Mouse (Mus musculus): Measurements from ENCODE around the gene Gm49388. TPM values are rescaled to one million over a fixed set of nuclear protein-coding genes. Genes with fewer than 3 reads are reported as not detected.

Gm49388 gene
- polyA plus RNA-seq, 1 experiment = 1.4 TPM

GRCm38 (mm10) chr7:127849973-127850875 lies 64.8 kb downstream of the Gm49388 start:
- H3K79me3 ChIP-seq (ENCODE audit: low read depth) = no peaks in the 10 kb centered on the region
- no peak overlapping the region for H3K4me3 ChIP-seq (ENCODE audit: insufficient read depth, poor library complexity, severe bottlenecking)
- peak overlapping the region; percentile 10 for H3ac ChIP-seq (ENCODE audit: control insufficient read depth, insufficient read length, low read depth)
- TF ChIP-seq USF1 (IDR thresholded peaks at IDR 0.05; ENCODE audit: low read depth) = peak; percentile 37
- TF ChIP-seq MYOD1 (IDR thresholded peaks at IDR 0.05; ENCODE audit: control insufficient read depth, insufficient read length, low read depth) = peak; percentile 32
- TF ChIP-seq MAX (IDR thresholded peaks at IDR 0.05) = no peak
- no peaks in the 10 kb centered on the region for H3K79me2 ChIP-seq (ENCODE audit: control insufficient read depth, insufficient read depth)
- H3K27me3 ChIP-seq (ENCODE audit: control insufficient read depth, insufficient read depth, insufficient read length) = no peaks in the 10 kb centered on the region
- H3K36me3 ChIP-seq (ENCODE audit: control insufficient read depth, insufficient read depth) = peaks cover 19% of the 10 kb centered on the region

DNA sequence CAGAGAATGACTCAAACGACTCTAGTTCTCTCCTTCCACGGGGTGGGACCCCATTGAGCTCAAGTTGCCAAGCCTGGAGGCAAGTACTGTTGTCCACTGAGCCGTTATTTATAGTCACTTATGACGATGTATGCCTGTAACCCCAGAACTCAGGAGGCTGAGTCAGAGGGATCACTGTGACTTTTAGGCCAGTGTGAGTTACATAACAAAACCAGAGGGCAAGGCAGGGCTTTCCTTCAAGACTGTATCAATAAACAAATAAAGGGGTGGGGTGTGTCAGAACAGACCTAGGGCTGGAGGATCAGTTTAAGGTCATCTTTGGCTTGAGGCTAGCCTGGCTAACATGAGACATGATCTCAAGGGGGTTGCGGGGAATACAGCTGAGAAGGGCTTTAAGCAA lies 65.5 kb downstream of the Gm49388 start:
- Histone ChIP-seq H3ac (ENCODE audit: control insufficient read depth, insufficient read length, low read depth) (no peak overlapping the region), H3K79me3 (ENCODE audit: low read depth) (no peaks in the 10 kb centered on the region), H3K4me3 (ENCODE audit: insufficient read depth, poor library complexity, severe bottlenecking) (no peak overlapping the region), H3K79me2 (ENCODE audit: control insufficient read depth, insufficient read depth) (no peaks in the 10 kb centered on the region), H3K36me3 (ENCODE audit: control insufficient read depth, insufficient read depth) (peaks cover 13% of the 10 kb centered on the region), H3K27me3 (ENCODE audit: control insufficient read depth, insufficient read depth, insufficient read length) (no peaks in the 10 kb centered on the region)
- no peak for TF ChIP-seq USF1 (IDR thresholded peaks at IDR 0.05; ENCODE audit: low read depth)
- TF ChIP-seq MAX (IDR thresholded peaks at IDR 0.05) = no peak
- peak; percentile 41 for TF ChIP-seq CEBPB (IDR thresholded peaks at IDR 0.05; ENCODE audit: low read depth)

Other genes with a start within 250 kb of the Gm49388 start
- not detected for gene Tmem265, start 224.2 kb upstream of the Gm49388 start, polyA plus RNA-seq (2012; fragmentation: generic; extraction: Trizol)
- gene Phkg2, start 212.3 kb upstream of the Gm49388 start, polyA plus RNA-seq (2012; fragmentation: generic; extraction: Trizol) = 21.1 TPM
- 4.2 TPM for gene Ccdc189, start 197.0 kb upstream of the Gm49388 start, polyA plus RNA-seq (2012; fragmentation: generic; extraction: Trizol)
- gene Rnf40, start 196.8 kb upstream of the Gm49388 start, polyA plus RNA-seq (2012; fragmentation: generic; extraction: Trizol) = 29.7 TPM
- 5.2 TPM for gene Zfp629, start 169.8 kb upstream of the Gm49388 start, polyA plus RNA-seq (2012; fragmentation: generic; extraction: Trizol)
- gene Bcl7c, start 76.7 kb upstream of the Gm49388 start, polyA plus RNA-seq (2012; fragmentation: generic; extraction: Trizol) = 132 TPM
- 9.2 TPM for gene Ctf1, start 72.9 kb upstream of the Gm49388 start, polyA plus RNA-seq (2012; fragmentation: generic; extraction: Trizol)
- 0.13 TPM for gene Ctf2, start 53.4 kb upstream of the Gm49388 start, polyA plus RNA-seq (2012; fragmentation: generic; extraction: Trizol)
- 26.9 TPM for gene Fbxl19, start 41.1 kb upstream of the Gm49388 start, polyA plus RNA-seq (2012; fragmentation: generic; extraction: Trizol)
- 15.0 TPM for gene Orai3, start 15.8 kb upstream of the Gm49388 start, polyA plus RNA-seq (2012; fragmentation: generic; extraction: Trizol)
- 20.9 TPM for gene Setd1a, start 8.9 kb upstream of the Gm49388 start, polyA plus RNA-seq (2012; fragmentation: generic; extraction: Trizol)
- gene Hsd3b7, start 15.0 kb downstream of the Gm49388 start, polyA plus RNA-seq (2012; fragmentation: generic; extraction: Trizol) = 8.3 TPM
- gene Stx4a, start 38.7 kb downstream of the Gm49388 start, polyA plus RNA-seq (2012; fragmentation: generic; extraction: Trizol) = 50.8 TPM
- 0.01 TPM for gene Stx1b, start 38.9 kb downstream of the Gm49388 start, polyA plus RNA-seq (2012; fragmentation: generic; extraction: Trizol)
- gene Zfp646, start 90.6 kb downstream of the Gm49388 start, polyA plus RNA-seq (2012; fragmentation: generic; extraction: Trizol) = 15.2 TPM
- 12.1 TPM for gene Zfp668, start 91.2 kb downstream of the Gm49388 start, polyA plus RNA-seq (2012; fragmentation: generic; extraction: Trizol)
- 0.50 TPM for gene Prss53, start 105.4 kb downstream of the Gm49388 start, polyA plus RNA-seq (2012; fragmentation: generic; extraction: Trizol)
- gene Gm21974, start 109.8 kb downstream of the Gm49388 start, polyA plus RNA-seq (2012; fragmentation: generic; extraction: Trizol) = not detected
- 82.3 TPM for gene Vkorc1, start 110.0 kb downstream of the Gm49388 start, polyA plus RNA-seq (2012; fragmentation: generic; extraction: Trizol)
- 52.4 TPM for gene Bckdk, start 118.5 kb downstream of the Gm49388 start, polyA plus RNA-seq (2012; fragmentation: generic; extraction: Trizol)
- 18.7 TPM for gene Kat8, start 126.9 kb downstream of the Gm49388 start, polyA plus RNA-seq (2012; fragmentation: generic; extraction: Trizol)
- not detected for gene Prss8, start 144.5 kb downstream of the Gm49388 start, polyA plus RNA-seq (2012; fragmentation: generic; extraction: Trizol)
- 4.7 TPM for gene Prss36, start 161.1 kb downstream of the Gm49388 start, polyA plus RNA-seq (2012; fragmentation: generic; extraction: Trizol)
- 468 TPM for gene Fus, start 181.8 kb downstream of the Gm49388 start, polyA plus RNA-seq (2012; fragmentation: generic; extraction: Trizol)
- 0.16 TPM for gene Pycard, start 208.3 kb downstream of the Gm49388 start, polyA plus RNA-seq (2012; fragmentation: generic; extraction: Trizol)
- gene Trim72, start 218.3 kb downstream of the Gm49388 start, polyA plus RNA-seq (2012; fragmentation: generic; extraction: Trizol) = 0.83 TPM

All from C2C12 (cell line).